Mouse (Mus musculus): ENCODE measurements around the gene Abcd2. TPM values are rescaled to one million over a fixed set of nuclear protein-coding genes. Genes with fewer than 3 reads are reported as not detected.

Gene Abcd2
- 10 to 100 TPM; 22.7 to 26.3 TPM for total RNA-seq (2021)
- long read RNA-seq, experiment 1, full-length matches to known transcripts: 27 of 33 reads
- long read RNA-seq, experiment 1, partial matches to known transcripts: 3 of 33 reads
- long read RNA-seq, experiment 1, other reads (novel, unspliced or antisense): 3 of 33 reads
- long read RNA-seq, experiment 2, full-length matches to known transcripts: 21 of 28 reads
- long read RNA-seq, experiment 2, partial matches to known transcripts: 3 of 28 reads
- long read RNA-seq, experiment 2, other reads (novel, unspliced or antisense): 4 of 28 reads

- peak; percentile 59 to 80 for DNase-seq (ENCODE audit: low spot score in 2 of 2)
Observed at GRCm38 (mm10) chr15:91191412-91192222, at the start of gene Abcd2. Gene Abcd2, minus strand, starts transcription at chr15:91191799.

GRCm38 (mm10) chr15:91240683-91241335, 49.2 kb upstream of the Abcd2 start:
- no peak for DNase-seq (ENCODE audit: low spot score in 2 of 2)

GRCm38 (mm10) chr15:91237294-91237693, 45.7 kb upstream of the Abcd2 start:
- no peak for DNase-seq (ENCODE audit: low spot score in 2 of 2)

- no peak for DNase-seq (ENCODE audit: low spot score in 2 of 2)
Observed at GRCm38 (mm10) chr15:91206518-91206917, 14.9 kb upstream of the Abcd2 start.

- no peak for DNase-seq (ENCODE audit: low spot score in 2 of 2)
Observed at GRCm38 (mm10) chr15:91203521-91203920, 11.9 kb upstream of the Abcd2 start.

- DNase-seq (ENCODE audit: low spot score in 2 of 2): no peak
Observed at GRCm38 (mm10) chr15:91202486-91202885, 10.9 kb upstream of the Abcd2 start.

- no peak for DNase-seq (ENCODE audit: low spot score in 2 of 2)
Observed at GRCm38 (mm10) chr15:91200833-91201232, 9.2 kb upstream of the Abcd2 start.

- DNase-seq (ENCODE audit: low spot score in 2 of 2): no peak
Observed at GRCm38 (mm10) chr15:91199256-91199905, 7.8 kb upstream of the Abcd2 start, which contains the start of gene CN725425. Gene CN725425, plus strand, starts transcription at chr15:91199494.

- no peak for DNase-seq (ENCODE audit: low spot score in 2 of 2)
Observed at GRCm38 (mm10) chr15:91192223-91192598, 612 bp upstream of the Abcd2 start.

- no peak for DNase-seq (ENCODE audit: low spot score in 2 of 2)
Observed at GRCm38 (mm10) chr15:91190519-91191207, 936 bp downstream of the Abcd2 start.

- no peak for DNase-seq (ENCODE audit: low spot score in 2 of 2)
Observed at GRCm38 (mm10) chr15:91190026-91190425, 1.6 kb downstream of the Abcd2 start.

- DNase-seq (ENCODE audit: low spot score in 2 of 2): no peak
Observed at GRCm38 (mm10) chr15:91186358-91186757, 5.2 kb downstream of the Abcd2 start.

- no peak for DNase-seq (ENCODE audit: low spot score in 2 of 2)
Observed at GRCm38 (mm10) chr15:91179911-91180622, 11.5 kb downstream of the Abcd2 start.

- DNase-seq (ENCODE audit: low spot score in 2 of 2): no peak
Observed at GRCm38 (mm10) chr15:91178656-91179314, 12.8 kb downstream of the Abcd2 start.

GRCm38 (mm10) chr15:91172193-91172592, 19.4 kb downstream of the Abcd2 start:
- DNase-seq (ENCODE audit: low spot score in 2 of 2): no peak

GRCm38 (mm10) chr15:91171332-91171731, 20.3 kb downstream of the Abcd2 start:
- no peak for DNase-seq (ENCODE audit: low spot score in 2 of 2)

GRCm38 (mm10) chr15:91170602-91171328, 20.8 kb downstream of the Abcd2 start:
- no peak for DNase-seq (ENCODE audit: low spot score in 2 of 2)

- DNase-seq (ENCODE audit: low spot score in 2 of 2): no peak
Observed at GRCm38 (mm10) chr15:91167850-91168562, 23.6 kb downstream of the Abcd2 start.
